Mouse (Mus musculus): Measurements from ENCODE around the gene Bcl11a.

The Bcl11a gene

DNA sequence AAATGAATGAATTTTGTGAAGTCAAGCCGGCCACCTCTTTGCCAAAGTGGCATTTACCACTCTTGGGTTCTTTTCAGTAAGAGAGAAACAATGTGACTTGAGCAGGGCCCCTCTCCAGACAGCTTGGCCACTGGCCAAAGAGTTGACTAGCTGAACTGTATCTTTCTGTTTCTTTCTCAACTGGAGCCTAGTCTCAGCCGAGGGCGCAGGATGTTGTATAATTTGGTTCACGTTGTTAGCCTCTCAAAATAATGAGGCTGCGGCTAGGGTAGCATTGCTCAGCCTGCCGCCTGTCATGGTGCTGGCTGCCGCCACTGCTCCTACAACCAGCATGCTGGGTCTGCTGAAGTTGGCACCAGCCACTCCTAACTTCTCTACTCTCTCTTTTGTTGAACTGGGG is 84.2 kb downstream of the Bcl11a start:
- DNase-seq, result peak; percentile 30

DNA sequence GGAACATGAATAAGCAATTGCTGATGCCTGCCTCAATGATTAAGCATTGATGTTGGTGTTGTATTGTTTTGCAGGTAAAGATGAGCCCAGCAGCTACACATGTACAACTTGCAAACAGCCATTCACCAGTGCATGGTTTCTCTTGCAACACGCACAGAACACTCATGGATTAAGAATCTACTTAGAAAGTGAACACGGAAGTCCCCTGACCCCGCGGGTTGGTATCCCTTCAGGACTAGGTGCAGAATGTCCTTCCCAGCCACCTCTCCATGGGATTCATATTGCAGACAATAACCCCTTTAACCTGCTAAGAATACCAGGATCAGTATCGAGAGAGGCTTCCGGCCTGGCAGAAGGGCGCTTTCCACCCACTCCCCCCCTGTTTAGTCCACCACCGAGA is 85.2 kb downstream of the Bcl11a start:
- DNase-seq, result no peak

DNA sequence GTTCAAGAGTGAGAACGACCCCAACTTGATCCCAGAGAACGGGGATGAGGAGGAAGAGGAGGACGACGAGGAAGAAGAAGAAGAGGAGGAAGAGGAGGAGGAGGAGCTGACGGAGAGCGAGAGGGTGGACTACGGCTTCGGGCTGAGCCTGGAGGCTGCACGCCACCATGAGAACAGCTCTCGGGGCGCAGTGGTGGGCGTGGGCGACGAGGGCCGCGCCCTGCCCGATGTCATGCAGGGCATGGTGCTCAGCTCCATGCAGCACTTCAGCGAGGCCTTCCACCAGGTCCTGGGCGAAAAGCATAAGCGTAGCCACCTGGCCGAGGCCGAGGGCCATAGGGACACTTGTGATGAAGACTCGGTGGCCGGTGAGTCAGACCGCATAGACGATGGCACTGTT is 86.2 kb downstream of the Bcl11a start:
- no peak for DNase-seq

DNA sequence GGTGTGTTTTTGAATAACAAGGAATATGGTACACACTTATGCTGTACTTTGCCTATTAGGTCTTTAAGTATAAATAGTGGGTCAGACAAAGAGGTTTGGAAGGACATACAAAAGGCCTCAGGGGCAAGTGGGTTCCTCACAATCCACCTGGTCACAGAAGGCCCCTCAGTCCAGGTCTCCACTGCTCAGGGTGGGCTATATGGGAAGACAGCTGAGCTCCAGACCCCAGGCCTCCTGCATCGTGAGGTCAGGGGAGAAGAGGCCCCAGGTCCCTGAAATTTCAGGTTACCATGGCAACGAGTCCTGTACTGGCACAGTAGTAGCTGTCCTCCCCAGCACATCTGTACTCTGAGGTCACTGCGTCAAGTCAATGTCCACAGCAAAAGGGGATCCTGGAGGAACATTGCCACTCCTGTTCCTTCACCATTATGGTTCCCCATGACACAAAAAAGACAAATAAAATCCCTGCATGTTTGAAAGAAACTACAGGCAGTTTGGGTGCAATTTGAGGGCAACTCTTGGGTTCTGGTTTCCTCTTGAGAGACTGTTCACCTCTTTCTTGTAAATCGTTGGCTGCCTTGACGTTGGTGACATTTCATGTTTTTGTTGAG is 93.9 kb downstream of the Bcl11a start:
- no peak for DNase-seq

DNA sequence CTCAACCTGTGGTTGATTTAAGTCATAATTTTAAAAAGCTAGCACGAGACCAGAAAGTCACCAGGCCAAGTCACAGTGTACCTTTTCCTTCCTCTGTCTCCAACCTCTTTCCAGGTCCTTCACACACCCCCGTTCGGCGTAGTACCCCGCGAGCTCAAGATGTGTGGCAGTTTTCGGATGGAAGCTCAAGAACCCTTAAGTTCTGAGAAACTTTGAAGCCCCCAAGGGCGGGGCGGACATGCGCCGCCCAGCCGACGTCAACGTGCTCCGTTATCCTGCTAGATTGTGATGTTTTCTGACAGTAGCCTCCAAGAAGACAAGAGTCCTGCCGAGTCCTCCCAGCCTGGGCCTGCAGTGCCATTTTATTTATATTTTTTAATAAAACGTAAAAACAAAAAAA is 94.7 kb downstream of the Bcl11a start:
- DNase-seq, result no peak

DNA sequence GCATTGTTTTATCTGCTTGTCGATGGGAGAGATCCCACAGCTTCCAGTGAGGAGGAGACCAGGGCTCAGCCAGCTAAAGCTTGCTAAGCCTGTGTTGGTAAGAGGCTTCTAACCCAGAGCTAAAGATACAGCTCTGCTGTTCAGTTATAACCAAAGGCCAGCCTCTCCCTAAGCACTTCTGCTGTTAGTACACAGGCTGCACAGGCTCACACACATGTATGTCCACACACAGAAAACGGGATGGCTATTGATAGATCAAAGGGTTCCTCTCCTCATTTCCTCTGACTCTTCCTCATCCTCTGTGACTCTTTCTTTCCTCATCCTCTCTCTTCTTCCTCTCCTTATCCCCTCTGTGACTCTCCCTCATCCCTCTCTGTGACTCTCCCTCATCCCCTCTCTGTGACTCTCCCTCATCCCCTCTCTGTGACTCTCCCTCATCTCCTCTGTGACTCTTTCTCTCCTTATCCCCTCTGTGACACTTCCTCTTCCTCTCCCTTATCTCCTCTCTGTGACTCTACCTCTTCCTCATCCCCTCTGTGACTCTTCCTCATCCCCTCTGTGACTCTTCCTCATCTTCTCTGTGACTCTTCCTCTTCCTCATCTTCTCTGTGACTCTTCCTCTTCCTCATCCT is 96.4 kb downstream of the Bcl11a start:
- no peak for DNase-seq

DNA sequence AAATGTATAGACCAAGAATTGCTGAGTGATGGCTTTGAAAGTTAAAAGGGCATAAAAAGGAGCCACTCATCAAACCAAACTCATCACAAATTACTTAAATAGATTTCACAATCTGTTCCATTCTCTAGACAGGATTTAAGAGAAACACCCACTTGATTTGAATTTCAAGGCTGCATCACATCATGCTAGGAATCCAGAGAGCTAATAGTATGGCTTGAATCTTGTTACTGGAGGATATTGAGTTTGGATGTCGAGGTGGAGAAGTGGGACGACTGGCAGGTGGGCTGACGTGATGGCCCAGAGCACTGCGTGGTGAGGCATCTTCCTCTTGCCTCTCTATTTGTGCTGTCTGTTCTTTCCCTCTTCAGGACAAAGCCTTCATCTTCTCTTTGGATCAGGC is 99.6 kb downstream of the Bcl11a start:
- no peak for DNase-seq

DNA sequence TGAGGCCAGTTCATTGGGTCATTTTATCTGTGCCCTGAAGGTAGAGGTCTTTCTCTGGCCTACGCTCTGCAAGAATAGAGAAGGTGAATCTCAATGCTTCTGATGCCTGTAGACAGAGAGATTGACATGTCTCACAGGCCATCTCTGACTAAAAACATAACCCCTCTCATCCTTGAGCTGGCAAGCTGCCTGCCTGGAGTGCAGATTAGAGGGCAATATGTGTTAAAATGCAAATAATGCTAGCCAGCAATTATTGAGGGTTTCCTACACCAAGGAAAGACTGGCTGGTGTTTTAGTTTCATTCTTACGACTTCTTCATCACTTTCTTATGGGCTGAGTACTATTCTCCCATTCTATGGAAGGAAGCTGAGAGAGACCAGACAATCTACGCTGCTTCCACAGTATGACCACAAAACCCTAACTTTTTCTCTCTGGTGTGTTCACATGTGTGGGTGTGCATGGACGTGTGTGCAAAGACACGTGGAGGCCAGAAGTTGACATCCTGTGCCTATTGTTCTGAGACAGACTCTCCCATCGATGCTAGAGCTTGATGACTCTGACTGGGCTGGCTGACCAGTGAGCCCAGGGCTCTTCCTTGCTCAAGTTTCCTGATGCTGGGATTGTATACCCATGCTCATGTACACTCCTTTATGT is 101.1 kb downstream of the Bcl11a start:
- no peak for DNase-seq

DNA sequence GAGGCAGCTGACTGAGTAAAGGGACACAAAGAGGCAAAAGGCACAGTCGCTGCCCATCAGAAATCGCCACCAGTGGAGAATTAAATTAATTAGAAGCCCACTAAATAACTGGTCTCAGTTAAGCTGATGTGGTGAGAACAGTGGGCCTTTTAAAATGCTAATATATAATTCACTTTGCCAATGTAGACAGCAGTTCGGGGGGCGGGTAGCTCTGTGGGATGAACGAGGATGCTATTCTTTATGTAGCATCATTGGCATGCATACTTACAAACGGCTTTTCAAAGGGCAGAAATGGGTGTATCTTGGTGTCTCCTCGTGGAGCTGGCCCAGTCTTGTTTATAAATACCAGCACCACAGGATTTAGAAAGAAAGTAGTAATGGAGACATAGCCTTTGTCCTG is 102.2 kb downstream of the Bcl11a start:
- no peak for DNase-seq

DNA sequence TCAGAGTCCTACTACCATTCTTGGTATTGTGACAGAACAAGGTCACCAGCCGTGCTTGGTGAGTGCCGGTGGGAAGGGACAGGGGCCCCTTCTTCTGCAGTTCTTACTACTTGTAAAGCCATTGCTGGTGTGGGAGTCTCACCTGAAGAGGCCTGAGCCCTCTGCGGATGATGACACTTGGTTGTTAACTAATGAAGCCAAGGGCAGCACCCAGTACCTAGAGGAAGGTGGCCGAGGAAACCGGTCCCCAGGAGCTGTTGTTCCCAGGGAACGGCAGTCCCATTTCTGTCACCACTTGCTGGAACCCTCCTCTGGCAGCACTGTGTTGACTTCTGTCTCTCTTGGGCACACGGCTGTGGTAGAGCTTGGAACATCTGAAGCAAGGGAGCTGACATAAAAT is 105.6 kb downstream of the Bcl11a start:
- DNase-seq, result no peak

DNA sequence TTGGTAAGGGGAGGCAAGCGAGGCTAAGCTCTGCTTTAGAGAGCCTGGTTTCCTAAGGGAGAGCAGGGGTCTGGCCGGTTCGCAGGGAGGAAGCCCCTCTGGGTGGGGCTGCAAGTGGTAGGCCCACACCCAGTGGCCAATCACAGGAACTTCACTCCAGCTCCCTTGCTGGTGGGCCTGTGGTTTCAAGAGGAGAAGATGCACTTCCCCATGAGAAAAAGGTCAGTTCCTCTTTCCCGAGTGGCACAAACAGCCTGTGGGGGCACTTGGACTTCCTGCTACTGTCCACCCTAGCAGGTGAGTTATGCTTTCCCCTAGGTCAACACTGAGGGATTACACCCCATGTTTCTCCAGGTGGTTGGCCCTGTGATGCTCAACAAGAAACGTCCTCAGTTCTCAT is 107.1 kb downstream of the Bcl11a start:
- peak; percentile 56 for DNase-seq

DNA sequence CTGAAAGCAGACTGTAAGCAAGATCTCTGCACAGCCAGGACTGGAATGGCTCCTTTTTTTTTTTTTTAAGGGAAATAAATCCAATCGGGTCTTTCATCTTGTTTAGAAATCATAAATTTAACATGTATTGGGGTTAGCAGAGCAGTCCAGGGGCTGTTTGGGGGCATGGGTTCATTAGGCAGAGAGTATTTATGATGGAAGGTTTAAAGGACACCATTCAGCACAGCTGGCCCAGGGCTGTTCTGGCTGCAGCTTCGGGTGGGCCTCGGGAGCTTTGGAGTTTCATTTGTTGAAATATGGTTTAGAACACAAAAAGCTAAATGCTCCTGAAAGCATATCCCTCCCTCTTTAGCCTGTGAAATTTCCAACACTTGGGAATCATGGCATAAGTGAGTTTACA is 112.6 kb downstream of the Bcl11a start:
- no peak for DNase-seq

DNA sequence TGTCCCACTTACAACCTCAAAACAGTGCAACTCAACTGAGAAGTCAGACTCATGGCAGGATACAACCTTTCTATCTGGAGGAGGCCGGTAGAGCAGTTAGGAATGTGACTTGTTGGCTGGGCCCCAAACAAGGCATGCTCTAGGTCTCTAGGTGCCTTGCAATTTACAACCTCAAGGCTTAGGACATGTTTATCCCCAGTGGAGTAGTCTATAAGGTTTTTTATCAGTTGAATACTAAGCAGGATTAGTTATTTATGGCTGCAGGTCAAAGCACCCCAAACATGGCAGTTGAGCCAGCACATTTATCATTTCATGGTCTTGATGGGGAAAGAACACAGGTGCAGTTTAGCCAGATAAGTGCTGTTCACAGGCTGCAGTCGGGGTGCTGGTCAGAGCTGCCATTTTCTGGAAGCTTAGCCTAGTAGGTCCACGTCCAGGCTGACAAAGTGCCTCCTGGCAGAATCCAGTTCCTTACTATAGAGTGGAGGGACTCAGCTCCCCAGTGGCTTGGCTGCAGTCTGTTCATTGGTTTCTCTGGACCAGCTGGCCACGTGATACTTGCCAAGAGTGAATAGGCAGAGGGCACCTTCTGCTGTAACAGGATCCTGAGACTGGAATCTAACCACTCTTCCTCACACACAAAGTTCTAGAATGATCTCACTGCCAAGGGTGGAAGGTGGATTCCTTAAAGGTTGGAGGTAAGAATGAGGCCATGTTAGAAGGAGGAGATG is 118.8 kb downstream of the Bcl11a start:
- DNase-seq, result no peak

DNA sequence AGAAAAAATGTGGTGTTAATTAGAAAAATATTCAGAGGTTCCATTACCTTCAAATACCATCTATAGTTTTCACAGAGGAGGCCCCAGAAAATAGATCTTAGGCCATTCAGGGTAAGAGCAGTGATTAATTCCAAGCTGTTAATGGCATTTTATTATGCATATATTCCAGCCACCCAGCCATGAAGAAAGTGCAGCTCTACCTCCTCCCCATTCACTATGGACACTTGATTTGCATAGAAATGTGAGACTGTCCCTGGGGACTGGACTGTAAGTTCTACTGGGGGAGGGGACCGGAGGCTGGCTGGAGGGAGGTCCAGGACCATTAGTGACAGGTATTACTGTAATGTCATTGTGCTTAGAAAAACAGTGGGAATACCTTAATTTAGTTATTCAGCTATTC is 119.6 kb downstream of the Bcl11a start:
- no peak for DNase-seq

DNA sequence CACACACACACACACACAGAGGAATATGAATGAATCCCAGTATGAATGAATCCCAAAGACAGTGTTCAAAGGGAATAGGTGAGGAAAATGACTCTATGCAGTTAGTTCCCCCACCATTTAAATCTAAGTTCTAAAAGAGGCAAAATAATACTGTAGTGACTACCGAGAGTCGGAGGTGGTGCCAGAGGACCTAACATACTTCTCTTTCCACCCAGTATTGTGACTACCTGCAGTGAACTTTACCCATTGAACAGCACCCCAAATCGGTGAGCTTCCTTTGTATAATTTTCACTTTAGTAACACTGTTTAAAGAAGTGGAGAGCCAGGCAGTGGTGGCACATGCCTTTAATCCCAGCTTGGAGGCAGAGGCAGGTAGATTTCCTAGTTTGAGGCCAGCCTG is 121.7 kb downstream of the Bcl11a start:
- no peak for DNase-seq

DNA sequence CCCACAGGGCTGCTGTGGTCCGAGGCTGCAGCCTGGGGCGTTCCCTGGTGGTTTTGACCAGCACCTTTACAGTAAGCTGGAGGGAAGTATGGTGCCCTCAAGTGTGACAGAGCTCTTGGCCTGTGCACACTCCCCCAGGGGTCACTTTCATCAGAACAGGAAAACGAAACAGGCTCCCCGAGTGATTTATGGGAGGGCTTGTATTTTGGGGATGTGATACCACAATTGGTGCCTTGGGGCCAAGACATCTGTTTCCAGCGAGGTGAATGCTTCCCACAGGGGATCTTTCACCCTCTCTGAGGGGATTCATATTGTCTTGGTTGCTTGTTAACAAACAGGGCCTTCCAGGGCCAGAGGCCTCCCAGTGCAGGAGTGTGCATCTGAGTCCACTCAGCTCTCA is 122.5 kb downstream of the Bcl11a start:
- DNase-seq, result peak; percentile 5

DNA sequence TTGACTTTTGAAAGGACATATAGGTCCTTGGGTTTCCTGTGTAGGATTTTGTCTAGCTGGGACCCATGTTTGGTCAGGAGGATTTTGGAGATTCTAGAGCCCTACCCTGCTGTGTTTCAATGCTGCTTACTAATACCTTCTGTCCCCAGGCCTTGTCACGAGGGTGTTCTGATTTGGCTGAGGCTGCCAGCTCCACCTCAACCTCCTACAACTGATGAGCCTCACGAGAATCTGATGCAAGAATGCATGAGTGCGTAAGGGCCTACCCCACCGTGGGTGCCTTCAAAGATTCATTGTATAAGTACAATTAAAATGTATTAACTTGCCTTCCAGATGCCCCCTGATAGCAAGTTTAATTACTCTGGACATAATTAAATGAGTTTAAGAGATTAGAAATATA is 123.4 kb downstream of the Bcl11a start:
- DNase-seq, result no peak

DNA sequence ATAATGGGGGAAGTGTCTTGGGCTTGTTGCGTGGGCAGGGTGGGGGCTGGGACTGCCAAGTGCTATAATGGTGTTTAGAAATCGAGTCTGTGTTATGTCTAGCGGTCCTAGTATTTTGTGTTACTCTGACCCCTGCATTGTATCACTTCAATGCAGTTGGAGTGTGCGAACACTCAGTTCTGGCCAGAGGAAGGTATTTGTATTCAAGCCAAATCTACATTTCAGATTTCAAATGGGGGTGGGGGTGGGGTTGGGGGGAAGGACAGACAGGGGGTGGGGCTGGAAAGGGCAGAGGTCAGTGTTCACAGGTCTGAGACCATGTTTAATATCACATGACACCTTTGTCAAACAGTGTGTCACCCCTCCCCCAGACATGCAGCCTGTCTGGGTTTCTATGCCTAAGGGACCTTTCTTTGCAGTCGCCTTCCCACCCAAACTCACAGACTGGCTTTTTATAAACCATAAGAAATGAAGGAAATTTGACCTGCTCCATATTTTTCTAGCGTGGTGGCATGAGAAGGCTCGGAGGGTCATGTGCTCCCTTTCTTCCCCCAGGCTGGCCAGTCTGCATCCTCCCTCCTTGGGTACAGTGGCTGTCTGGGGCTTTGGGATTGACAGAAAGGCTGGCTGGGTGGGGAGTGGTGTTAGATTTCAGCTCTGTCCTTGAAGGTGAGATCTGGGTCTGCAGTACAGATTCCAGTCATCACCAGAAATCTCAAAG is 124.9 kb downstream of the Bcl11a start:
- DNase-seq, result no peak

DNA sequence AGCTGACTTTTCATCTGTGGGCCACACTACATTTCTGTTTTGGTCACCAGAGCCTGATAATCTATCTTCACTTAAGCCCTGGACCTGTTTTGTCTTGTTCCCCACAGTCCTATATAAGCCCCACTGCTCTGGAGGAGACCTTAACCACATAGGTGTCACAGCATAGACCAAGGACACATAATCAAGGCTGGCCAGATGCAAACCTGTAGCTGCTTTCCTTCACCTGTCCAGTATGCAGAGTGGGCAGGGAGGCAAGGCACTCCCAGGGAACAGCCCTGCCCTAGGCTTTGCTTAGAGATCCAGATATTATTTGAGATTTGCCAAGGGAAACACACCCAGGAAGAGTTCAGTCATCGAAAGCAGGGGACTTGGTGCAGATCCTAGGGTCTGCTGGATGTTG is 125.6 kb downstream of the Bcl11a start:
- DNase-seq, result no peak

DNA sequence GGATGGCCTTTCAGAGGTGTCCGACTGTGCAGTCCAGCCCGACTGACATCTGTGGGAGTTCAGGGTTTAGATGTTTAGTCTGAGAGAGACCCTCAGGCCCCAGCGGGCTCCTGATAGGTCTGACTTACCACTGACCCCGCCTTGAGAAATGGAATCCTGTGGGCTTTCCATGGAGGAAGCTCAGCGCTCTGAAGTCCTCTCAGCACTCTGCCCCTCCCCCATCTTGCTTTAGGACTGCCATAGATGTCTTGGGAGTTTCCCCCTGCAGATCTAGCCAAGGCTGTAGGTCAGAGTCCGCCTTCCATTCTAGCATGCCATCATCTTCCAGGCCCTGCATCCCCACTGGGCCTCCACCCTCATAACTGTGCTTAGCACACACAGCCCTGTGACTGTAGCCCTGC is 131.1 kb downstream of the Bcl11a start:
- DNase-seq, result no peak

DNA sequence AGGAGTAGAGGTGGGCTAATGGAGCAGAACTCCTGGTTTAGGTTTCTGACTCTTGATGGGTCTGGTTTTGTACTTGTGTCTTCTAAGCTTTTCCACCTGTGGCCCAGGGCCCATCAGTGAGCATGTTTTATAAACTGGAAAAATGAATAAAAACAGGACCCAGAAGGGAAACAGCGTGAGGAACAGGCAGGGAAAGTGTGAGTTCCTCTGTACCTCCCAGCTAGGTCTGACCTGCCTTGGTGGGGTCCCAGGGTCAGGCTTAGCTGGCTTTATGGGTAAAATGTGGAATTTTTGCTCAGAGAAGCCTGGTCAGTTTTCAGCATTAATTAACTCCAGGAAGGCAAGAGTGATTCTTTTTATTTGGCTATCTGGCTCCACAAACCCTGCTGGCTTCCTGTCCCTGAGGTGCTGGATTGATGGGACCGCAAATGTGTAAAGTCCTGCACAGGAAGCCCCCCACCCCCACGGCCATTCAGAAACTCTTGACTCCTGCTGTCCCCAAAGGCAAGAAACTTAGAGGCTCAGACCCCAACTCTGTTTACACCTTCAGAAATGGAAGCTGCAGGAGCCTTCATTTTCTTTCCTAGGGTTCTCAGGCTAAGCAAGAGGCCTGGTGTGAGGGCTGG is 136.8 kb downstream of the Bcl11a start:
- DNase-seq, result no peak

DNA sequence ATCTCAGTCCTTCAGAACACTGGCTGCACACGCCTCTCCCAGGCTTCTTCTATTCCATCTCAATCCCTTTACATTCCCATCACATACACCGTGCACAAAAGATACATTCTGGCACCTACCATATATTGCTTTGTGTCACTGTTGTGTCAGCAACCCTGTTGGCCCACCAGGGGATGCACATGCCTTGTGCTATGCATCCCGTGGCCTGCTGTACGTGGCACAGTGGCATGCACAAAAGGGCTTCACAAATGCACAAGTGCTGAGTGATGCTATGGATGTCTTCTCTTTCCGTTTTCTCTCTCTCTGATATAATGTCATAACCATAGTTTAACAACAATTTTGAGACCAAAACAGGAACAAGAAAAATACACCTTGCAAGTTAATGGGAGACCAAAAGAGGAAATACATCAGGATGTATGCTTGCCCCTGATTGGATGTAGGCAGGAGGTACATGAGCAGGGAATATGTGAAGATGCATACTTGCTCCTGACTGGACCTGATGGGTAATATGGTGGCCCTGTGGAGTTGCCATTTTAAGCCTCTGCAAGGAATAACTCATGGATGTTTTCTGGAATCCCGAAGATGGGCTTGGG is 140.0 kb downstream of the Bcl11a start:
- DNase-seq, result no peak

Data from lung, postnatal 36 days (tissue).